Mouse (Mus musculus) lung, postnatal 36 days (tissue): Measurements from ENCODE around the gene Cdk9.

Source experiments
- DNase-seq: peaks from one replicate; pipeline ENCODE4 v3.0.0; 2022; ENCODE audit warnings: mixed read lengths

Cdk9 gene

DNA sequence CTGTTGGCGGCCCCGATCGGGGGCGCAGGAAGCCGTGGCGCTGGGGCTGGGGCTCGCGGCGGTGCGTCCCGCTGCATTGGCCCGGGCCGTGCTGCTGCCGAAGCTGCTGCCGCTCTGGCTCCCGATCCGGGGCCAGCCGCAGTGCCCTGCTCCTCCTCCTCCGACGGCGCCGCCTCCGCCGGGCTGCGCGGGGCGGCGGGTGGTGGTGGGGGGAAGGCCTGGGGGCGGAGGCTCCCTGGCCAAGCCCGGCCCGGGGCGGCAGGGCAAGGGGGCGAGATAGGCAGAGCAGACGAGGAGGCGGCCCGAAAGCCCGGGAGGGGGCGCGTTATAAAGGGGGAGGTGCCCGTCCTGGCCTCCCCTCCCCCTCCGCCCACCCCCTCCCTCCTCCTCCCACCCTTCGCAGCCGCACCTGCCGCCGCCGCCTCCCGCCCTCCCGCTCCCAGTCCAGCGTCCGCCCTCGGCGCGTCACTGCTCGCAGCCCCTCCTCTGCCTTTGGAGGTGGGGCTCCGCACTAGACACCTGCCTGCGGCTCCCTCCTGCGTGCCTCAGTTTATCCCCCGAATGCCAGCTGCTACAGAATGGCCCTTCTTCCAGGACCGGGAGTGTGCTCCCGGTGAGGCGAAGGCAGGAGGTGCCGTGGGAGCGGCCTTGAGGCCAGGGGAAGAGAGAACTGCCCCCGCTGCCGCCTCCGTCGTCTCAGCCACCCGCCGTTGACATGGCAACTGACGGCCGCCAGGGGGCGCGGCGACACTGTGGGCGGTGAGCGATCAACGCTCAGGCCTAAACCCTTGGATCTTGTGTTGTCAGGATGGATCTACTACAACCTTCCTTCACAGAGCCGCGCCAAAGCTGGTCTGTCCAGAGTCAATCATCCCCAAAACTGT is at the start of gene Cdk9:
Cdk9 (minus strand) TSS at position 143 of the 884 bp plus-strand sequence.
- peak; percentile 94 for DNase-seq

DNA sequence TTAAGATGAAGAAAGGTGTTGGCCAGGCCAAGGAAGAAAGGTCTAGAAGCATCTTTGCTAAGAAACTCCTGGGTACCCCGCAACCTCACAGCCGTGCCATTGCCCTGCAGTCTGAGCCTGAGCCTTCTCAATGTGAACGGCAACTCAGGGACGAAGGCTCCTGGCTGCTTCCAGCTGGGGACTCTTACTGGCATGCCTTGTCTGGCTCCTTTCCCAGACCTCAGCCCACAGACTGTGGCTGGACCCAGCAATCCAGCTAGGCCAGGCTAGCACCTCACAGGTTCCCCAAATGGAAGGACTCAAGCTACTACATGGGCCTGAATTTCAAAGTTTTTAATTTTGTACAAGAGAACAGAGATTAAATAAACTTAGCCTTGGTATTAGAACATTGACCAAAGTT is 49.0 kb upstream of the Cdk9 start:
- no peak for DNase-seq

GRCm38 (mm10) chr2:32761361-32761760 is 48.5 kb upstream of the Cdk9 start:
- no peak for DNase-seq

- no peak for DNase-seq
Observed at GRCm38 (mm10) chr2:32759001-32759400, 46.1 kb upstream of the Cdk9 start.

- no peak for DNase-seq
Observed at GRCm38 (mm10) chr2:32758503-32758902, 45.6 kb upstream of the Cdk9 start.

GRCm38 (mm10) chr2:32757056-32757845 is 44.4 kb upstream of the Cdk9 start, which contains the start of gene Tor2a:
Tor2a (plus strand) TSS chr2:32757234.
- DNase-seq = peak; percentile 99

DNA sequence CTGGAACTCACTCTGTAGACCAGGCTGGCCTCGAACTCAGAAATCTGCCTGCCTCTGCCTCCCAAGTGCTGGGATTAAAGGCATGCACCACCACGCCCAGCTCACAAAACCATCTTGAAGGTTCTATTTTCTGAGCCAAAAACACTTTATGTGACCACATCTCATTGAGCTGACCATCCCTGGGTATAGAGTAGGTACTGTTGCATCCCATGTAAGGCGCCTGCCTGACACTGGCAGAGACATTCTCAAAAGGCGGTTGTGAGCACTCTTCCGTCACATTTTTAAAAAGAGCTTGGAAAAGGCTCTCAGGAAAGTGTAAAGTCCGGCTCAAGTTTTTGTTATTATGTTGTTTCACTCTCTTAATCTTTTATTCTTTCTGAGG is 43.8 kb upstream of the Cdk9 start:
- no peak for DNase-seq

GRCm38 (mm10) chr2:32752181-32752580 is 39.3 kb upstream of the Cdk9 start:
- DNase-seq = no peak

- DNase-seq = no peak
Observed at GRCm38 (mm10) chr2:32751665-32752033, 38.8 kb upstream of the Cdk9 start.

DNA sequence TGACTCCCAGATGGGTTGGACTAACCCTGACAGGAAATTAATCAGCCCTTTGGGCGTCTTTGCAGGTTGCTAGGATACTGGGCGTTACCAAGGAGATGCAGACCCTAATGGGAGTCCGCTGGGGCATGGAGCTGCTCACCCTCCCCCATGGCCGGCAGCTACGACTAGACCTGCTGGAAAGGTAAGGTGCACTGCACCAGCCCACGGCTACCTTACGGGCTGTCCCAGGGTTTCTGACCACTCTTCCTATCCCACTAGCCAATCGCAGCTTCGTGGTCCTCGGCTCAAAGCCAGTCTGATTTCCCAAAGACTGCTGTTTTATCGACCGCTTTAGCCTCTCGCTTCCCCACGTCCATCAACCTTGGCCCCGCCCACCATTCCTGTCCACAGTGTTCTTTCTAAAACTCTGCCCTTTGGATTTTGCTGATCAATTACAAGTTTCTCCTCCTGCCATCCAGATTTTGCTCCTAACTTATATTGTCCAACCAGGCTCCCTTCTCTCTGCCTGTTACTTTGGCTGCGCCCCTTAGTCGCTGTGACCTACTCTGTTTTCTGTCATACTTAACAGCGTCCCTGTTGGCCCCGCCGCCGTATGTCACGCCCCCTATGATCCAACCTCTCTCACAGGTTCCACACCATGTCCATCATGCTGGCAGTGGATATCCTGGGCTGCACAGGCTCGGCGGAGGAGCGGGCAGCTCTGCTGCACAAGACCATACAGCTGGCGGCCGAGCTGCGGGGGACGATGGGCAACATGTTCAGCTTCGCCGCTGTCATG is 38.2 kb upstream of the Cdk9 start:
- DNase-seq = peak; percentile 86

- no peak for DNase-seq
Observed at GRCm38 (mm10) chr2:32750199-32750598, 37.3 kb upstream of the Cdk9 start.

GRCm38 (mm10) chr2:32749082-32749481 is 36.2 kb upstream of the Cdk9 start:
- DNase-seq = no peak

GRCm38 (mm10) chr2:32744272-32744982 is 31.6 kb upstream of the Cdk9 start:
- peak; percentile 50 for DNase-seq

DNA sequence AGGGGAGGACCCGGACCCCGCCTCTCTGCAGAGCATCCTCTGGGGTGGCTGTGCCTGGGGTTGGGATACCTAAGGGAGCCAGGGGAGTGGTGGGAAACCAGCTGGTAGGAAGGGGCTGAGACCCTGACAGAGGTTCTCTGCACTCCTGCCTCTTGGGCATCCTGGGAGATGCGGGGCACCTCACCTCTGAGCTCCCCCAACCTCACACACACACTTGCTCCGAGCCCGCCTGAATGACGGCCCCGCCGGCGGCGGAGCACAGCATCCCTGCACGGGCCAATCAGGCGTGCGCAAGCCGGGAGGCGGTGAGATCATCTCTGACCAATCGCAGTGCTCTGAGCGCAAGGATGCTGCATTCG is 29.3 kb upstream of the Cdk9 start:
- no peak for DNase-seq

- DNase-seq = peak; percentile 55
Observed at GRCm38 (mm10) chr2:32741273-32742172, 28.6 kb upstream of the Cdk9 start.

DNA sequence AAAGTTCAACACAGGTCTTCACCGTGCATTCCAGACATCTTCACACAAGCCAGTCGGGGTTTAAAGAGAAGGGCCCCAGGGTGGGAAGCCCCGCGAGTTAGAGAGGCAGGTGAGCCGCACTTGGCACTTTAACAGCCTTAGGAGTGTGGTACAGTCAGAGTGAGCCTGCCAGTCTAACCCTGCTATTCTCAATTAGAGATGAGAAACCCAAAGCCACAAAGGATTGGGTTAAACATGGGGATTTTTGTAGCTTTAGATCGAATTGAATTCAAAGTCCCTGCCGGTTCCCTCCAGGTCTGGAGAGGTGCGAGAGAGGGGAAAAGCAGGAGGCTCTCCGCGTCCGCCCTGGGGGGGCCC is 28.0 kb upstream of the Cdk9 start, which contains the start of gene 6330409D20Rik:
6330409D20Rik (minus strand) TSS at position 101 of the 357 bp plus-strand sequence.
- no peak for DNase-seq

DNA sequence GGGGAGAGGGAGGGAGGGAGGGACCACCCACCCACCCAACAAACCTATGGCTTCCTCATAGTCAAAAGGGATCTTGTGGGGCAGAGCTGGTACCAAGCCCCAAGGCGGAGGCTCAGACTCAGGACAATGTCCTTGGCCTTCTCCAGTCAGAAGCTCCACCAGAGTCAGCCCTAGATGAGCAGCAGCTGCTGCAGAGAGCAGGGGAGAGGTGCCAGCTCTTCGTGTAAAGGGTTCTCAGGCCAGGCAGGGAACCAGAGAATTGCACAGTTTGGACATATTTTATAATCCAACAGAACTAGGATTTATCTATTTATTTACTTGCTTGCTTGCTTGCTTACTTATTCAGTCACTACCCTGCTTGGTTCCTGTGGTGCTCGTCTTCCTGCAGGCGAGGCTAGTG is 26.4 kb upstream of the Cdk9 start:
- DNase-seq = no peak

- no peak for DNase-seq
Observed at GRCm38 (mm10) chr2:32737008-32737407, 24.1 kb upstream of the Cdk9 start.

GRCm38 (mm10) chr2:32736306-32736829 is 23.5 kb upstream of the Cdk9 start:
- no peak for DNase-seq

DNA sequence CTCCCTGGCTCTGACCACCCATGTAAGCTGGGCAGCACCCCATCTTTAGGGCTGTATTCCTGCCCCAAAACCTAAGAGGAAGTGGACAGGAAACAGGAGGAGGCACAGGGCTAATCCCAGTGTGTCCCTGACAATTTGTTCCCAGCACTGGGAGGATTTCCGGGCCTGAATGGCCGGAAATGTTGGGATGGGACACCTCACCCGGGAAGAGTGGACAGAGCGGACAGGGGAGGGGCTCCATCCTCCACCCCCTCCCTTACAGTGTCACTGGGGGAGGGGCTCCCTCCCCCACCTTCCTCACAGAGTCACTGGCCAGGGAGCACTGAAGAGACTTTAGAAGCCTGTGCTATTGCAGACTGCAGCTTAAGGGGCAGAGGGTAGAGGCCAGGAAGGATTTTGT is 22.1 kb upstream of the Cdk9 start:
- peak; percentile 89 for DNase-seq

DNA sequence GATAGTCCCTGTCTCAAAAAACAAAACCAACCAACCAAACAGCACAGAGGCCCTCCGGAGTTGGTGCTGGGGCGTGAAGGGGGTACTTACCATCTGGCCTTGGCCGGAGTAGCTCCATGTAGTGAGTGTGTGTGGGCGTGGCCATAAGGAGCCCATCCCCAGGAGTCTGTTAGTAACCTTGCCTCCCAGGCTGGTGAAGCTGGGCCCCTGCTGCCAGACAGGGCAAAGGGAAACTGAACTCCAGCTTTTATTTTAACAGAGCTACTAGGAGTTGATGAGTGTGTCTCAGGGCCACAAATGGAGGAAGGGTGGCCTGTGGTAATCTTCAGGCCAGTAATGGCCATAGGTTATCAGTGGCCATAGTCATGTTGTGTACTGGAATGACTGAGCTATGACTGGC is 21.6 kb upstream of the Cdk9 start:
- peak; percentile 54 for DNase-seq
